Mouse (Mus musculus) ES-E14 (cell line): Measurements from ENCODE around the gene Psma3.

ENCODE experiments used
- CHD2 ChIP-seq: IDR thresholded peaks from 2 replicates; pipeline ENCODE4 v1.6.1; 2014; ENCODE audit warnings: mild to moderate bottlenecking, low read depth, low read length, inconsistent platforms
- MAFK ChIP-seq: IDR thresholded peaks from 2 replicates; pipeline ENCODE4 v1.6.1; 2014; ENCODE audit warnings: mild to moderate bottlenecking, low read depth, low read length, inconsistent platforms; ENCODE audit not compliant: insufficient read depth
- ZNF384 ChIP-seq: IDR thresholded peaks from 2 replicates; pipeline ENCODE4 v1.6.1; 2012; ENCODE audit warnings: low read depth, low read length, inconsistent platforms

GRCm38 (mm10) chr12:71017242-71017571, 42.8 kb downstream of the Psma3 start:
- no peak for TF ChIP-seq MAFK
- no peak for TF ChIP-seq CHD2
- TF ChIP-seq ZNF384: no peak
